Mouse (Mus musculus) midbrain, embryonic 10.5 days (tissue): ENCODE results near the gene St5. TPM values are rescaled to one million over a fixed set of nuclear protein-coding genes. Genes with fewer than 3 reads are reported as not detected.

Source experiments
- DNase-seq: peaks from one replicate; pipeline ENCODE4 v3.0.0-alpha.2; 2017; ENCODE audit warnings: low spot score
- H3K27ac ChIP-seq: fragments of 300-500 bp; sonication (generic); replicated peaks from 2 replicates; pipeline ENCODE4 v1.5.1; 2016; ENCODE audit warnings: mild to moderate bottlenecking
- H3K27me3 ChIP-seq: fragments of 300-500 bp; sonication (generic); 2 replicates; pipeline ENCODE4 v1.6.1; 2016; ENCODE audit warnings: low read depth, mild to moderate bottlenecking; ENCODE audit not compliant: poor library complexity, severe bottlenecking
- H3K36me3 ChIP-seq: fragments of 300-500 bp; sonication (generic); 2 replicates; pipeline ENCODE4 v1.6.1; 2016; ENCODE audit warnings: mild to moderate bottlenecking, moderate library complexity
- H3K4me1 ChIP-seq: fragments of 300-500 bp; sonication (generic); 2 replicates; pipeline ENCODE4 v1.6.1; 2016
- H3K4me3 ChIP-seq: fragments of 300-500 bp; sonication (generic); 2 replicates; pipeline ENCODE4 v1.5.1; 2016; ENCODE audit warnings: mild to moderate bottlenecking, moderate library complexity
- H3K9me3 ChIP-seq: fragments of 300-500 bp; sonication (generic); replicated peaks from 2 replicates; pipeline ENCODE4 v1.6.1; 2016; ENCODE audit warnings: mild to moderate bottlenecking
- WGBS: fragments of 180-500 bp; shearing (Covaris S2); methylation state at CpG from one replicate; pipeline ENCODE4 v1.1.7; 2016; 5-methylcytosine and 5-hydroxymethylcytosine counted together
- polyA plus RNA-seq: library from polyadenylated mRNA; unstranded; fragments of >200 nt; fragmentation: Nextera tagmentation; extraction: Ambion mirVana; gene quantifications from 2 replicates; pipeline ENCODE4 v1.2.1, GENCODE M21; 2016

St5 gene
- polyA plus RNA-seq, 1 experiment from 2014 or later, result 36.3 TPM

DNA sequence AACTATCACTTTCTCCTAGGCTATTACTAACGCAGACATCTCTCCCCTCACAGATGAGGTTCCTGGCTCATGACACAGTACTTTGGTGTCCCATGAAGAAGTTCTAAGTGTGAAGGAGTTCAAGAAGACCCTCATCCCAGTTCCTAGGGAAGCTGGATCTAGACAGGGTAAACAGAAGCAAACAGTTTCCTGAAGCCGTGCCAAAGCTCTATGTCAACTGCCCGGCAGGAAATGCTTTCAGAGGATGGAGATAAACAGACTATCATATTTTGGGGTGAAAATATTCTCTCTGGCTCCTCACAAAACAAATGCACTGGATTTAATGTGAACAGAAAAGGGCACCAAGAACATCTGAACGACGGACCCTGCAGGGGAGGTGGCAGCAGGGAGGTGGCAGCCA is 12.4 kb downstream of the St5 start:
- H3K9me3 ChIP-seq, result no peaks in the 10 kb centered on the region
- 91% methylated on average over 5 of the region's 5 CpGs for WGBS
- no peaks in the 10 kb centered on the region for H3K36me3 ChIP-seq
- DNase-seq, result no peak
- H3K27me3 ChIP-seq, result no peaks in the 10 kb centered on the region
- H3K4me3 ChIP-seq, result no peak overlapping the region
- H3K4me1 ChIP-seq, result peaks cover 12% of the 10 kb centered on the region
- H3K27ac ChIP-seq, result no peak overlapping the region

DNA sequence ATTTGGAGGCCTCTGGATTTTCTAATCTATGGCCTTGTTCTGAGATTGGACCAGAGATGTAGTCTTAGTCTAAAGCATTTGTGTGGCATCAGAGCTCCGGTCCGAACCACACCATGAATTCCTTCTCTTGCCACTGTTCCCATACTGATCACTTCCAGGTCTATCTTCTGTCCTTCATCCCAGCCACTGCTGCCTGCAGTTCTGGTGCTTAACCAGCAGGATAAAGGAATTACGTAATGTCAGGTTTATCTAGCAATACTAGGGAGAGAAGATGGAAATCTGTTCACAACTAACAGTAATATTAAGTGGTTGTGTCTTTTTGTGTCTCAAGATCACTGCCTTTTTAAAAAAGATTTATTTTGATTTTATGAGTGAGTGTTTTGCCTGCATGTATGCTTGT is 13.3 kb downstream of the St5 start:
- Histone ChIP-seq H3K4me3 (no peak overlapping the region), H3K27ac (no peak overlapping the region), H3K4me1 (peaks cover 10% of the 10 kb centered on the region; the same call in 1 of the 2 replicates), H3K36me3 (no peaks in the 10 kb centered on the region), H3K9me3 (no peaks in the 10 kb centered on the region), H3K27me3 (no peaks in the 10 kb centered on the region)
- 97% methylated on average over 3 of the region's 3 CpGs for WGBS
- no peak for DNase-seq

DNA sequence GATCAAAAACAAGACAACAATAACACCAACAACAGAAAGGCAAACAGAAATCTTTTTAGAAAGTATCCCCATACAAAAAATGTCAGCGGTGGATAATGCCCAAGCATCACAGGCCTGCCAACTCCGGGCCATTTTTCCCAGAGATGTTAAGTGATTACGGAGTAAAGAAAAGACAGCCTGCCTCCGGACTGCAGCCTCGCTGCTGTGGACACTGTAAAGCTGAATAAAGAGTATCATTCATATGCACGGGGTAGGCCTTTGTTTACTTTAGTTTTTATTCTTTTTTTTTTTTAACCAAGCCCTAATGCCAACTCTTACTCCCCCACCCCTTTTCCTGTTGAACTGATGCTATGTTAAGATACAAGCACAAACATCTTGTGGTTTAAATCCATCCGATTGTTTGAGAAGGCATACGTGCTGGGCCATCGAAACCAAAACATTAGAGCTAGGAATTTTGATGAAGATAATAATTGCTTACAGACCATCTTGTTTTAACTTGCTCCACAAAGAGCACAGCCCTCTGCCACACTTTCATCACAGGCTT is 16.7 kb downstream of the St5 start:
- Histone ChIP-seq H3K27me3 (no peaks in the 10 kb centered on the region), H3K27ac (no peak overlapping the region), H3K4me1 (0 out of 2 replicates have a peak, but pooled peaks cover 10% of the 10 kb centered on the region), H3K4me3 (no peak overlapping the region), H3K9me3 (no peaks in the 10 kb centered on the region), H3K36me3 (no peaks in the 10 kb centered on the region)
- no peak for DNase-seq
- 70% methylated on average over 9 of the region's 9 CpGs for WGBS

DNA sequence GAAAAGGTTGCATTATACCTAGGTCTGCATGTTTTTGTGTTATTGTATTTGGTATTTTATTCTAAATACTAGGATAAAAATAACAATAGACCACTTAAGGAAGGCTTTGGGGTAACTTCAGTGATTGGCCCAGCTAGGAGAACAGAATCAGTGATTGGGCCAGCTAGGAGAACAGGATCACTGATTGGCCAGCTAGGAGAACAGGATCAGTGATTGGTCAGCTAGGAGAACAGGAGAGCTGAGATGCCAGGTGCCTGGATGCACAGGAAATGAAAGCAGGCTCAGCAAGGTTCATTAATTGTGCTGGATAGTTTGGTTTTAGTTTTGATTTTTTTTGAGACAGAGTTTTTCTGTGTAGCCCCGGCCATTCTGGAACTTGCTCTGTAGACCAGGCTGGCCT is 22.5 kb downstream of the St5 start:
- 91% methylated on average over 1 of the region's 1 CpGs for WGBS

DNA sequence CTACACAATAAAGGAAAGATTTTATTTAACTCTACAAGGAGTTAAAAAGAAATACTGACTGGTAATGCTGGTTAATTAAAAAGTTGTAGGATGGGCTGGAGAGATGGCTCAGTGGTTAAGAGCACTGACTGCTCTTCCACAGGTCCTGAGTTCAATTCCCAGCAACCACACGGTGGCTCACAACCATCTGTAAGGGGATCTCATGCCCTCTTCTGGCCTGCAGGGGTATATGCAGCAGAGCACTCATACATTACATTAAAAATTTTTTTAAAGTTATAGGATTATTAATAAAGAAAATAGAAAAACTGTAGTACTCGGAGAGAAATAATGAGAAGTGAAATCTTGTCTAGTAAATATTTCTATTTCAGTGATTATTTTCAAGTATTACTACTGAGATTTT is 23.1 kb downstream of the St5 start:
- Histone ChIP-seq H3K27me3 (no peaks in the 10 kb centered on the region), H3K27ac (no peak overlapping the region), H3K4me3 (no peak overlapping the region), H3K4me1 (0 out of 2 replicates have a peak, but pooled peaks cover 6% of the 10 kb centered on the region), H3K36me3 (no peaks in the 10 kb centered on the region), H3K9me3 (no peaks in the 10 kb centered on the region)
- WGBS, result 94% methylated on average over 2 of the region's 2 CpGs
- DNase-seq, result no peak

More for the DNA sequence above, 22.5 kb downstream of the St5 start:
- Histone ChIP-seq H3K4me1 (0 out of 2 replicates have a peak, but pooled peaks cover 6% of the 10 kb centered on the region), H3K27ac (no peak overlapping the region), H3K9me3 (no peaks in the 10 kb centered on the region), H3K36me3 (no peaks in the 10 kb centered on the region), H3K4me3 (no peak overlapping the region), H3K27me3 (no peaks in the 10 kb centered on the region)
- DNase-seq, result no peak

DNA sequence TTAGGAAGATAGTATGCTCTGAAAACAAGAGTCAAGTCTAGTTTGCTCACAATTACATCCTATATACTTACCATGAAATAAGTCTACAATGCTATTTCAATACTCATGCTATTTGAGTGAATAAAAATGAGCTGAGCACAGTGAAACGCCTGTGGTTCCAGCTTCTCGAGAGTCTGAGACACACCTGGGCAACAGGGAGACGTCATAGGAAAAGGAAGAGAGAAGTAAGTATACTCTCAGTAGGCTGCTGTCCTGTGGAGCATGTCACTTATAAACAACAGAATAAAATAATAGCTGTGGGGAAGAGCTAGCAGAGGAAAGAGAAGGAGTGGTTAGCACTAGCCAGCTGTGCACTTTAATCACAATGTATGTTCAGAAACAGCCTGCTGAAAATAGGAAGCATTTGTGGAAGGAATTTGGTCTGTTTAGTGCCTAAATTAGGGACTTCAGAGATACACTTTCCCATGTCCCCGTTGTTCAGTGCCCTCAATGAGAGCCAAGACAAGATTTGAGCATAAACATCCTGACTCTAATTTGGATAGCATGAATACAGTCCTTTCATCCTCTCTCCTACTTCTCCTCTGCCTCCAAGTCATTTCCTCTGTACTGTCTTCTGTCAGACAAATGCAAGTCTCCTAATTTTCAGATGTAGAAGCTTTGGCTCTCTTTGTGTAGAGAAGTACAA is 28.3 kb downstream of the St5 start:
- DNase-seq, result no peak
- Histone ChIP-seq H3K4me1 (peaks cover 29% of the 10 kb centered on the region), H3K27ac (no peak overlapping the region), H3K36me3 (no peaks in the 10 kb centered on the region), H3K9me3 (no peaks in the 10 kb centered on the region), H3K4me3 (no peak overlapping the region), H3K27me3 (peaks cover 13% of the 10 kb centered on the region)
- WGBS, result 83% methylated on average over 4 of the region's 4 CpGs

DNA sequence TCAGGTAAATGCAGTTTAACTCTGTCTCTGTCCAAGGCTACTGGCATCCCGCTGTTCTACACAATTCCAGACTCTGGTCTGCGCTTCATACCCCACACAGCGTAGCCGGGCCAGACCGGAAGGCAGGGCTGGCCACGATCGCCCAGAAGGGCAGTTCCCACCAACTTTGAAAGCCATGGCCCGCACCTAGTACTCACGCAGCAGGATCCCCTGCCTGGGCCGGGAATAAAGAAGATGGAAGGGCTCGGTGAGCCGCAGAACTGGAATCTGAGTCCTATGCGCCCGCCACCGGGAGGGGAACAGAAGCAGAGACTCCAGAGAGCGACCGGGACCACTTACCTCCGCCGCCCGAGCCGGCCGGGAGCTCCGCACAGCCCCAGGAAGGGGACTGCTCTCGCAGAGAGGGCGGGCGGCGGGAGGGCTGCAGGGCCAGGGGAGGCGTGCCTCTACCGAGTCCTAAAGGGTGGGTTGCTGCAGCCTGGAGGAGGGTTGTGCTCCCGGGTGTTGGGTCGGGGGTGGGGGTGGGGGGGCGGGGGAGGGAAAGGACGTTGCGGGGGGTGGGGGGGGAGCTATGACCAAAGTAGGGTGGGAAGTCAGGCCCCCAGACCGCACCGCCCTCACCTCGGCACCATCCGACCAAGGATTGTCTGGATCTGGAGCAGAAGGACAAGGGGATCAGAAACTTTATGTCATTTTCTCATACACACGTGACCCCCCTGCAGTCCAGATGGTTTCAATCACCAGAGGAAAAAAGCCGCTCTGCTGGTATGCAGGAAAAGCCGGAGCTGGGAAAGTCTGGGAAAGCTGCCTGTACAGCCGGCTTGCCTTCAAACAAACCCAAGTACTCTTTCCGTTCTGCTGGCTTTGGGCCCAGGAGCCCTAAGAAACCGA is 31.6 kb downstream of the St5 start:
- Histone ChIP-seq H3K27ac (peak overlapping the region; percentile 94), H3K4me1 (peaks cover 24% of the 10 kb centered on the region), H3K9me3 (no peaks in the 10 kb centered on the region), H3K36me3 (no peaks in the 10 kb centered on the region), H3K27me3 (peaks cover 21% of the 10 kb centered on the region), H3K4me3 (peak overlapping the region; percentile 77)
- DNase-seq, result peak; percentile 76
- 0% methylated on average over 42 of the region's 44 CpGs for WGBS

DNA sequence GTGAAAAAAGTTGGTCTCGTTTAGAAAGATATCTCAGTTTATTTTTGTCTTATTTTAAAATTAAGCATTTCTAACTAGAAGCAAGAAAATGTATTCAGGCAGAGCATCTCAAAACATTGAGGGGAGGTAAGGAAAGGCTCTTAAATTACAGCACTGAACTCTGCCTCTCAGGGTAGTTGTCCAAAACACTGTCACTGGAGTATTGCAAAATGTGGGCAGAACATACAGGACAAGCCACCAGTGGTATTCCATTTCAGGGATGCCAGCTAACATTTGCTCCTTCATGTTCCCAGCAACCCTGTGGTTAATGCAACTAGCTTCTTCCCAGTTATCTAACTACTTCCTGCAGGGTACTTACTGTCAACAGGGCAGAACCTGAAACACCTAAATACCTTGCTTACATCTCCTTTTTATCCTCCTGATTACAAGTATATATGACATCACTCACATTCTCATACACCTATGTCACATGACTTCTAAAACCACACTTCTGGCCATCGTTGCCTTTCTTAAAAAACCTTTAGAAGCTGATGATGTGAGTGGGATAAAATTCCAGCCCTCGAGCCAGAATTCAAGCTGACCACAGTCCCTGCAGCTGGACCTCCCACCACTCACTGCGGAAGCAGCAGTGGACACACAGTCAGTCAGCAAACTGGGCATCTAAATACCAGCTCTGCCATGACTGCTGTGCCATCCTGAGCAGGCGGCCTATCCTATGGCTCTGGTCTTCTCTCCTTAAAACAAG is 33.8 kb downstream of the St5 start:
- 85% methylated on average over 5 of the region's 5 CpGs for WGBS
- no peak overlapping the region for H3K4me3 ChIP-seq
- no peaks in the 10 kb centered on the region for H3K9me3 ChIP-seq

DNA sequence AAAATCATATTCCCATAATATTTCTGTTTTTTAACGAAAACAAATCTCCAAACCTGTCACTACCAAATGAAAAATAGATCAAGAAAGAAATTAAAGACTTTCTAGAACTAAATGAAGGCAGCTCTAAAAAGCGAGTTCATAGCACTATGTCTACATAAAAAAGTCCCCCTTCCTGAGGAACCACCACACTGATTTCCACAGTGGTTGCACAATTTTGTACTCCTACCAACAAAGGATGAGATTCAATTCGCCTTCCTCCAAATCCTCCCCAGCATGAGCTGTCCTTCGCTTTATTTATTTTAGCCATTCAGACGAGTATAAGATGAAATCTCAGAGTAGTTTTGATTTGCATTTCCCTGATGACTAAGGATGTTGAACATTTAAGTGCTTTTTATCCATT is 36.7 kb downstream of the St5 start:
- H3K27me3 ChIP-seq, result peaks cover 36% of the 10 kb centered on the region
- no peak overlapping the region for H3K27ac ChIP-seq
- WGBS, result 86% methylated on average over 5 of the region's 5 CpGs
- H3K4me3 ChIP-seq, result no peak overlapping the region
- DNase-seq, result no peak
- peaks cover 17% of the 10 kb centered on the region for H3K4me1 ChIP-seq
- H3K9me3 ChIP-seq, result no peaks in the 10 kb centered on the region
- H3K36me3 ChIP-seq, result no peaks in the 10 kb centered on the region

More for the DNA sequence above, 33.8 kb downstream of the St5 start:
- H3K27ac ChIP-seq, result no peak overlapping the region
- no peak for DNase-seq
- peaks cover 22% of the 10 kb centered on the region for H3K27me3 ChIP-seq
- peaks cover 24% of the 10 kb centered on the region for H3K4me1 ChIP-seq
- H3K36me3 ChIP-seq, result no peaks in the 10 kb centered on the region

DNA sequence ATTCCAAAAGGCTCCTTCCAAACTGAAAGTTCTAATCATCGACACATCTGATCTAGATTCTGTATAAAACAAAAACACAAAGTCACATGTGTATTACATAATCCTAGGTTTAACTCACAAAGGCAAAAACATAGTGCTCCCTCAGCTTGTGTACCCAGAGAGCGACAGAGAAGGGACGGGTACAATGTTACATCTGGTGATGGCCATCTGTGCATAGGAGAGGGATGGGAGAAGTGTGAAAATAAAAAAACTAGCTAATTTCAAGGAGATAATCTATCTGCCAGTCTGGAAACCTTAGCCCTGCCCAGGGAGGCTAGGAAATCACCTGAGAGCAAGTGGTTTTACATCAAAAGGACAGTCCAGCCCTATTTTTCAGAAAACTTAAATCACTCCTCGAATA is 40.8 kb downstream of the St5 start:
- no peak for DNase-seq
- no peak overlapping the region for H3K4me3 ChIP-seq
- no peaks in the 10 kb centered on the region for H3K9me3 ChIP-seq
- H3K27me3 ChIP-seq, result peaks cover 26% of the 10 kb centered on the region
- WGBS, result 82% methylated on average over 4 of the region's 4 CpGs
- H3K4me1 ChIP-seq, result peaks cover 9% of the 10 kb centered on the region; the same call in 1 of the 2 replicates
- H3K36me3 ChIP-seq, result no peaks in the 10 kb centered on the region
- H3K27ac ChIP-seq, result no peak overlapping the region

DNA sequence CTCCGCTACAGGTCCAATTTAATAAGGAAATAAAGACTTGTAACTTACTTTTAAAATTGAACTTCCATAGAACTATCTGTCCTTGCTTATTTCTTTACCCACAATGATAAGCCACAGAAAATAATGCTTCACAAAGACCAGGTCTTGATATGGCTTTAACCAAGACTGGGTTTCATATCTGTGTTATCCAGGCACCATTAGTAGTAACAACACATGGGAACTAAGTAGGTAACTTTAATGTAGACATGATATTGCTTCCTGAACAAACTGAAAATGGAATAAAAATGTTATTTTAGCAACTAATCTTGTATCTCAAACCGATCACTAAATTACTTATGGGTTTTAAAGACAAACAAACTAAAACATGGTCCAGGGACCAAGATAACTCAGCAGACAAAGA is 44.1 kb downstream of the St5 start:
- Histone ChIP-seq H3K9me3 (no peaks in the 10 kb centered on the region), H3K36me3 (no peaks in the 10 kb centered on the region), H3K4me3 (no peak overlapping the region), H3K27me3 (peaks cover 23% of the 10 kb centered on the region), H3K4me1 (peaks cover 9% of the 10 kb centered on the region; the same call in 1 of the 2 replicates), H3K27ac (no peak overlapping the region)
- DNase-seq, result no peak
- WGBS, result 93% methylated on average over 2 of the region's 2 CpGs

DNA sequence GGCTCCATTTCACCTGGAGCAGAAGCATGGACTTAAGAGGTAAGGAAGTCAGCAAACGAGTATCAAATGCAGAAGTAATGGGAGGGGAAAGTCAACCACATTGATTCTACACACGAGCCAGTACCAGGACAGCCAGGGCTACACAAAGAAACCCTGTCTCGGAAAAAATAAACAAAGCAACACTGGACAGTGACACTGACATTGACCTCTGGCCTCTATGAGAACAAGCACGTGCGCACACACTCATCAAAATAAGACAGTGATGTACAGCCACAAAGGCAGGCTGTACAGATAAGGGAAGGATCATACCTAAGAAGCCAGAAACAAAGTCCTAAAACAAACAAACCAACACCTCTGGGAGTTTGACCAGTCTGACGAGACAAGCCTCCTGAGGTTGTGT is 45.5 kb downstream of the St5 start:
- no peak for DNase-seq
- H3K4me3 ChIP-seq, result no peak overlapping the region
- H3K9me3 ChIP-seq, result no peaks in the 10 kb centered on the region
- H3K36me3 ChIP-seq, result no peaks in the 10 kb centered on the region
- peaks cover 9% of the 10 kb centered on the region; the same call in 1 of the 2 replicates for H3K4me1 ChIP-seq
- WGBS, result 64% methylated on average over 6 of the region's 6 CpGs
- no peak overlapping the region for H3K27ac ChIP-seq
- H3K27me3 ChIP-seq, result peaks cover 12% of the 10 kb centered on the region; the same call in 1 of the 2 replicates
